Comparison of ENCODE assay signal across 28 mouse cellular contexts in genomic region chr11:44815991-44816390, GRCm38 (mm10).
"Had no signal": no experiment of that assay in that cellular context is flagged by ENCODE, and none has a peak within 500 bp of the region (broad histone marks: within the 10 kb centered on the region; RNA-seq: fewer than 3 reads in every experiment).

No protein-coding gene starts in this region.

- H3K9ac ChIP-seq: embryonic facial prominence, embryonic 12.5 days; embryonic facial prominence, embryonic 13.5 days; embryonic facial prominence, embryonic 15.5 days; forebrain, embryonic 12.5 days; forebrain, embryonic 13.5 days; forebrain, embryonic 15.5 days; forebrain, postnatal 0 days had no signal

- H3K4me3 ChIP-seq: embryonic facial prominence, embryonic 10.5 days; embryonic facial prominence, embryonic 12.5 days; embryonic facial prominence, embryonic 13.5 days; embryonic facial prominence, embryonic 15.5 days; erythroblast, embryonic 14.5 days; forebrain, embryonic 10.5 days; forebrain, embryonic 12.5 days; forebrain, embryonic 13.5 days; forebrain, embryonic 15.5 days; gastrocnemius, adult 2 months; heart, adult 2 months had no signal

- ATAC-seq: forebrain, embryonic 13.5 days; forebrain, embryonic 14.5 days; forebrain, embryonic 15.5 days; forebrain, embryonic 16.5 days; forebrain, postnatal 0 days had no signal

- DNase-seq: cerebellum, adult 8-10 months; cerebellum, adult 9-10 months; cerebellum, adult 9-11 months; cerebellum, postnatal 10 days; cerebellum, postnatal 14 days; cerebellum, postnatal 25 days; cerebellum, postnatal 36 days; embryo, embryonic 11 days; forebrain, postnatal 0 days; gastrocnemius, adult 2 months; gastrocnemius, postnatal 10 days; gastrocnemius, postnatal 14 days; gastrocnemius, postnatal 25 days; gastrocnemius, postnatal 36 days; heart, adult 11 months; heart, adult 18-20 months; heart, adult 2 months had no signal

- H3K9me3 ChIP-seq: embryonic facial prominence, embryonic 10.5 days; embryonic facial prominence, embryonic 12.5 days; embryonic facial prominence, embryonic 13.5 days; embryonic facial prominence, embryonic 15.5 days; forebrain, embryonic 10.5 days; forebrain, embryonic 12.5 days; forebrain, embryonic 13.5 days; forebrain, embryonic 15.5 days had no signal

- H3K36me3 ChIP-seq: embryonic facial prominence, embryonic 10.5 days; embryonic facial prominence, embryonic 12.5 days; embryonic facial prominence, embryonic 13.5 days; embryonic facial prominence, embryonic 15.5 days; forebrain, embryonic 10.5 days; forebrain, embryonic 12.5 days; forebrain, embryonic 15.5 days had no signal

- H3K27me3 ChIP-seq: embryonic facial prominence, embryonic 12.5 days; embryonic facial prominence, embryonic 13.5 days; embryonic facial prominence, embryonic 15.5 days had no signal

- H3K27ac ChIP-seq: embryonic facial prominence, embryonic 10.5 days; embryonic facial prominence, embryonic 12.5 days; embryonic facial prominence, embryonic 13.5 days; embryonic facial prominence, embryonic 15.5 days; forebrain, embryonic 10.5 days; forebrain, embryonic 12.5 days; forebrain, embryonic 13.5 days; forebrain, embryonic 15.5 days; gastrocnemius, adult 2 months; heart, adult 2 months had no signal

- H3K4me1 ChIP-seq: embryonic facial prominence, embryonic 13.5 days; forebrain, embryonic 12.5 days; forebrain, embryonic 15.5 days had no signal

- H3K4me2 ChIP-seq: embryonic facial prominence, embryonic 12.5 days; embryonic facial prominence, embryonic 13.5 days; embryonic facial prominence, embryonic 15.5 days; forebrain, embryonic 12.5 days; forebrain, embryonic 13.5 days; forebrain, embryonic 15.5 days had no signal
